Mouse (Mus musculus) frontal cortex, adult (tissue): ENCODE results near the gene Gm20716.
"Not testable (repeated sequence)": the region's sequence is repeated elsewhere in the genome, so short reads cannot be mapped to it uniquely, and the experiment has no call there.

Experiments
- ATAC-seq: cut with Nextera tagmentation; 2 replicates; pipeline ENCODE4 v1.9.2; 2017; ENCODE audit warnings: mild to moderate bottlenecking, moderate library complexity, mixed read lengths; ENCODE audit not compliant: low TSS enrichment

The Gm20716 gene

DNA sequence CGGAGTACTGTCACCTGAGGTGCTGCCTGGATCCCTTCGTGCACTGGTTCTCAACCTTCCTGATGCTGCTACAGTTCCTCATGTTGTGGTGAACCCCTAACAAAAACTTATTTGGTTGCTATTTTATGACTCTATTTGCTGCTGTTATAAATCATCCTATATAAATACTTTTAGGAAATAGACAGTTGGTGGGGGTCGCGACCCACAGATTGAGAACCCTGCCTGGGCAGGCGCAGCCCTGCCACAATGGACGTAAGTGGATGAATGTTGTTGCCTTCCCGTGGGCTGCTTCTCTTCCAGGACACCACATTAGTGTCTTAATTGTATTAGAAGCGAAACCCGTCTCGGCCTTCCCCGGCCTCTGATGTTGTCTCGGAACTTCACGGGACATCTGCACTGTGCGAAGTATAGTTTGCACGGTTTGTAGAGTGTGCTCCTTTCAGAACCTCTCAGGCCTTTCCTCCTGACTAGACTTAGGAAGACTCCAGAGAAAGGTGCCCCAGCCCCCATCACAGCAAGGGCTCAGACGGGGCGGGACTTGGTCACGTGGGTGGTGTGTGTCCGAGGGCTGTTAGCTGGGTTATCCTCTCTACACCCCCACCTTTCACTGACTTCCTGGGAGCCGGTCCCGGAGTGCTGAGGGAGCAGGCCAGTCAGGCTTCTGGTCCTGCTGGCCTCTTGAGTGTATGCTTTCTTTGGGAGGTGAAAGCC is 63.3 kb downstream of the Gm20716 start:
- ATAC-seq, result no peak

DNA sequence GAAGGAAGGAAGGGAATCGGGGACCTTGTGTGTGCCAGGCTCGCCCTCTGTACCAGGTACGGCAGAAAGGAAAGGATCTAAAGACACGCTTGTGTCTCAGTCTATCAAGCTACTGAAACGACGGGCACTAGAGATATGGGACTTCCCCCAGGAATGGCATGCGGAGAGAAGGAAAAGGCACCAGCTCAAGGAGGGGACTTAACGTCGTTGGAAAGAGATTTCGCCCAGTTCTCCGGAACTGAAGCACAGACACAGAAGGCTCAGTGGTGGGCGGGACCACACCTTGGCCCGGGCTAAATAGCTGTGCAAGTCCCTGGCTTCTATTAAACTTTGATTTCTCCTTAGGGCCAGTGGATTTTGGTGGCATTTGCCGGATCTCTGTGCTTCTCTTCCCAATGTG is 68.2 kb downstream of the Gm20716 start:
- ATAC-seq, result no peak

DNA sequence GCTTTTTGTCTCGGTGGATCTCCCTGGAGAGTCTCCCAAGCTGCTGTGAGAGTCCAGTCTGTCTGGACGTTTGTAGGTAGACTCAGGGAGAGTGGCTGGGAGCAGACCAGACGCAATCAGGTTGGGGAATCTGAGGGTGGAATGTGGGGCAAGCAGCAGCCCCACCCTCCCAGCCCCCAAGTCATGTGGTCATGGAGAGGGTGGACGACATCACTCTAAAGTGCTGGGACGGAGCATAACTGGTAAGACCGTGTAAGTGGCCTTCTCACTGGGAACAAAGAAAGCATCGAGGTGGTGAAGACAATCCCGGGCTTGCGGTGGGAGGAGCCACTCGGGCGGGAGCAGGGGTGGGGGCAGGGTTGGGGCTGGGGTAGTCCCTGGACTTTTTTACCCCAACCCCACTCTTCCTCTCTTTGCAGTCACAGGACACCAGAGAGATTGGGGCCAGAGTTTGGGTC is 68.6 kb downstream of the Gm20716 start:
- peak; percentile 50; the same call in 1 of the 2 replicates for ATAC-seq

DNA sequence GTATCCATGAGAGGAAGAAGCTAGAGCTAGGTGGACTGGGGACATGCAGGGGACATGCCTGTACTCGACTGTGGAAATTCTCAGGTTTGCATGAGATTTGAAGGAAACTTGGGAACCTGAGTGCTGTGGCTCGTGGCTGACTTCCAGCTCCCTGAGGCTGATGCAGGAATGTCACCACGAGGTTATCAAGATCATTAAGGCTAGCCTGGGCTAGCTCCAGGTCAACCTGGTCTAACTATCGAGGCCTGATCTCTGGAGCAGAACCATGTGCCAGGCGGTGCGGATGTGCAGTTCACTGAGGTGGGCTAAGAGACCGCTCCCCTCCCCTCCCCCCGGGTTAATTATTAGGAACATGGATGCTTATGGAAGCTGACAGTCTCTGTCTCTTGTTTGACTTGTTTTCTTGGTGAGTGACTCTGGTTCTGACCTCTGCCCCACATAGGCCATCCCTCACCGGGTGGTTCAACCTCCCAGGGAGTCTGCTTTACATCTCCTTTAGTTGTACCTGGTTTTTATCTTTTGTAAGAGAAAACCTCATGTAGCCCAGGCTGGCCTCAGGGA is 69.7 kb downstream of the Gm20716 start:
- ATAC-seq, result no peak

DNA sequence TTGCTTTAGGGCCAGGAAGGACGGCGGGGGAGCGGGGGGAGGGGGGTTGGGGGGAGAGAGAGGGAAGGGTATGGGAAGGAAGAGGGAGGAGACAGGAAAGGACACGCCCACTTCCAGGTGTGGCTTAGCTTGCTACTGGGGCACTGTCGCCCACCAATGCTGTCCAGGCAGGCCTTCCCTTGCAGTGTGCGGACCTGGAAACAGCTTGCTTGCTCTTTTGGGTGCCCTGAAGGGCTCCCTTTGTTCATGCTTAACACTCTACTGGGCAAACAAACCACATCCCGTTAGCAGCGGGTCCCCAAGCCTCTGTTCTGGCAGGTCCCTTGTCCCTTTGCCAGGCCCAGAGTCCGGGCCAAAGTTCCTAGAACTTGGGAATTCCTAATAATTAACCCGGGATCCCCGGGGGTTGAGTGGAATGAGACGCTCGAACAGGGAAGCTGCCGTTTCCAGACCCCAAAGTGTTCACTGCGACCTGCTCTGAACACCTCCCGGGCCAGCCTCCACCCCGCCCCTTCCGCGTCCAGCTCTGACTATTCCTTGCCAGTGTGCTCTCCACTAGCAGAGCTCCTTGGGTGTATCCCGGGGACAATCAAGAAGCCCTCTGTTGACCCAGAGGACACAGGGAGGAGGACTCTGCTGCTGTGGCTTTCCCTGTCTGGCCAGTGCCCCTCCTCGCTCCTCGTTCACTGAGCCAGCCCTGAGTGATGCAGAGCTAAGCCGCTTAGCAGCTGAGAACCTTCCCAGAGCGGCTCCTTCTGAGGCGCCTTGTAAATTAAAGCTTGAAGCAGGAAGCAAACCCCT is 71.1 kb downstream of the Gm20716 start:
- no peak for ATAC-seq

DNA sequence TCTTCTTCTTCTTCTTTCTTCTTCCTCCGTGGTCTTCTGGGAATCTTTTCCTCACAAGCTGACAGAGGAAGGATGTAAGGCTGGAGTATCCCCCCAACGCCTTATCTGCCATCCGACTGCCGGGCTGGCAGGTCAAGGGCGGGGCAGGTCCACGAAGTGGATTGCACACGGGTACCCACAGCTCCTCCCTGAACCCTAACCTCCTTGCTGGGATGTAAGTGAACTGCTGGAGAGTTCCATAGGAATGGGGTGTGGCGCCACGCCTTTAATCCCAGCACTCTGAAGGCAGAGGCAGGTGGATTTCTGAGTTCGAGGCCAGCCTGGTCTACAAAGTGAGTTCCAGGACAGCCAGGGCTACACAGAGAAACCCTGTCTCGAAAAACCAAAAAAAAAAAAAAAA is 72.2 kb downstream of the Gm20716 start:
- ATAC-seq, result not testable (repeated sequence)

DNA sequence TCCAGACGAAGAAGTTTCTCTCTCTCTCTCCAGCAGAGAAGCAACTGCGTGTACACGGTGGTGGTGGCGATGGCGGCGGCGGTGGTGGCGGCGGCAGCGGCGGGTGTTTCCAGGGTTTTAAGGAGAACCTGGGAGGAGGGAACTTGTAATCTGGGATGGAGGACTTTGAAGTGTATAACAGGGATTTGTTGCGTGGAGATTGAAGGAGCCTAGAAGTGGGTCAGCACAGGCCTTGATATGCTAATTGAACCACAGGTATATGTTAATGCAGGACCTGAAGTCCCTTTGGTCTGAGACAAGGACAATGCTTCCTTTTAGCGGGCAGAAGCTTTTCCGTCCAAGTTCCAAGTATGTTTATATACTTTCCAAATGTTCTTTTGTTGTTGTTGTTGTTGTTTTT is 73.8 kb downstream of the Gm20716 start:
- no peak for ATAC-seq

DNA sequence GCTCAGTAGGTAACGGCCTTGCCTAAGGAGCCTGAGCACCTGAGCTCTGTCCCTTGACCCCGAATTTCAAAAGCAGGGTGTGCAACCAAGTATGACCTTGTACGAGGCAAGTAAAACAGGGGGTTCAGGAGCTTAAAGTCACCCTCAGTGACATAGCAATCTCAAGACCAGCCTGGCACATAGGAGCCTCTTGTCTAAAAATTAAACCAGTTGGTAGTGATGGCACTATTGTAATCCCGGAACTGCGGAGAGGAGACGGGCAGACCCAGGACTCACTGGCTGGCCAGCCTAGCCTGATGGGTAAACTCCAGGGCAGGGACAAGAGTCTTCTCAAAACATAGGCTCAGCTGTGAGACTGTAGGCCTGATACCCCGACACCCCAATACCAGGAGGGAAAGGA is 74.5 kb downstream of the Gm20716 start:
- ATAC-seq, result no peak

DNA sequence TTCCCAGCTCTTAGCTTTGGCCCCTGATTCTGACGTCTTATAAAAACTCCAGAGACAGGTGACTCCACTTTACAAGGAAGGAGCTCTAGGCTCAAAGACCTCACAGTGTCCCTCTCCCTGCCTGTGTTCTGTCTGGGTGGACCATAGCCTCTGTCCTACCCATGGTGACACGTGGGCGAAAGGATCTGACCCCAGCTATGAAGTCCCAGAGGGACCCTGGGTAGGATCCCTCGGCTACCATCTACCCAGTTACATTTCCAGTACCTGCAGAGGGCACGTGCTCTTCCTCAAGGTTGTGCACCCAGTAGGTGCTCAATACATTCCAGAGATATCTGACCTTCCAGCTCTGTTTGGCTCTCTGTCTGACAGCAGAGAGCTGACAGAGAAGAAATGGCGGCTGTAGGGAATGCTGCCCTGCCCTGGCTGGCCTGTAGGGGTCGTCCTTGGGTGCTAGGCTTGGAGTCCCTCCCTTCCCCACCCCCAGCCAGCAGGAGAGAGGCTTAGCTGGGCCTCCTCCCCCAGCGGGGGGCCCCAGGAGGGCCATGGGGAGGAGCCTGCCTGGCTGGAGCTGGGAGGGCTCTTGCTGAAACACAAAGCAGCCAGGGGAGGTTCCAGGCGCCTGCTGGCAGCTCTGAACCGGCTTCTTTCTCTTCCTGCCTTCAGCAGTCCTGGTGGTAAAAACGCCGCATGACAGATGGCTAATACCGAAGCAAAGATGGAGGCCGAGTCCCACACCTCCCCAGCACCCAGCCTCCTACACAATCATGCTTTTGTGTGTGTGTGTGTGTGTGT is 75.9 kb downstream of the Gm20716 start:
- ATAC-seq, result peak; percentile 70; the same call in 1 of the 2 replicates

DNA sequence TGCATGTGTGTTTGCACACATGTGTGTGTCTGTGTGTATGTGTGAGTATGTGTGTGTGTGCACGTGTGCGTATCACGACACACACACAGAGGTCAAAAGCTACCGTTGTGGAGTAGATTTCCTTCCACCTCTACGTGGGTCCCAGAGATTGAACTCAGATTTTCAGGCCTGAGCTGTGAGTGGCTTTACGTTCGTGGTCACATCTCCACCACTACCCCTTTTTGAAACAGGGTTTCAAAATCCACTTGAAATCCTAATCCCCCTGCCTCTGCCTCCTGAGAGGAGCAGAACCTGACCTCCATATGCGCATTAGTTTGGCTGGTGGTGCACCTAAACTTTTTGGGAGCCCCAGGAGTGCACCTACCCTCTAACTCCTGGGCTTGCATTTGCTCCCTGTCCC is 80.9 kb downstream of the Gm20716 start:
- ATAC-seq, result no peak

DNA sequence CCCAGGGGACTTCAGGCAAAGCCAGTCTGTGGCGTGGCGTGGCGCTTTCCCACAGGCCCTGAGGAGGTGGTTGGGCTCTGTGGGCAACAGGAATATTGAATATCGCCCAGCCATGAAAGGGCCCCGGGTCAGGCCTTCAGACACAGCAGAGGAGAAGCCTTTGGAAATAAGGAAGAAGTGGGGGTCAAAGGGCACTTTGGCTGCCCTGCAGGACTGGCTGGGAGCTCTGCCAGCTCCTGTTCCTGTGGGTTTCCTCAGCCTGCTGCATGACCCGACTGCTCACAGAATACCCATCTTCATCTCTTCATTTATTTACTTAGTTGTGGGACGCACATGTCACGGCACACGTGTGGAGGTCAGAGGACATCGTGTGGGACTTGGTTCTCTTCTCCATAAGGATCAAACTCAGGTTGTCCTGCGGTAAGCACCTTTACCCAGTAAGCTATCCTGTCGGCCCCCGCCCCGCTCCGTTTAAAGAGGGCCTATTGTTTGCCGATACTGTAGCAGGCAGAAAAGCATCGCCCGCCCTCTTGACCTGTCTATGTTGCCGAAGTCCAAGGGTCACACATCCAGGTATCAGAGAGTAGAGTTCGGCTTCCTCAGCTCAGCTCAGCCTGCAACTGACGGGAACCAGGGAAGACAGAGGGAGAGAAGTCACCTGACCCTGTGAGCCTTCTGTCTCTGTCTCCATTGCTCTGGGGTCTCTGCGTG is 82.3 kb downstream of the Gm20716 start:
- ATAC-seq, result no peak

DNA sequence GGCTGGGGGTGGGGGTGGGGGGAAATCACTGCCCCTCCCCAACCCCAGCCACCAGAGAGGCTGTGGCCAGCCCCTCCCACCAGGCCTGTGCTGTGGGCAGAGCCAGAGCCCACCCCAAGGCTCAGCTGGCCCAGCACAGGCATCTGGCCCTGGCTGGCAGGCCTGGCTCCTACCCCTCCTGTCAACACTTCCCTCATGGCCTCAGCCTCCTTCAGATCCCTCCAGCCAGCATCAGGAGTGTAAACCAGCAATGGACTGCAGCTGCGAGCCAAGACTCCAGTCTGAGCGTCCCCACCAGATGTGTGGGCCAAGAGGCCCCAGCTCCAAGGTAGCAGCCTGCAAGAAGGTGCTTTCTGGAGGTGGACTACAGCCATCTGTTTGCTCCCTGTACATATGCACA is 84.7 kb downstream of the Gm20716 start:
- no peak for ATAC-seq

DNA sequence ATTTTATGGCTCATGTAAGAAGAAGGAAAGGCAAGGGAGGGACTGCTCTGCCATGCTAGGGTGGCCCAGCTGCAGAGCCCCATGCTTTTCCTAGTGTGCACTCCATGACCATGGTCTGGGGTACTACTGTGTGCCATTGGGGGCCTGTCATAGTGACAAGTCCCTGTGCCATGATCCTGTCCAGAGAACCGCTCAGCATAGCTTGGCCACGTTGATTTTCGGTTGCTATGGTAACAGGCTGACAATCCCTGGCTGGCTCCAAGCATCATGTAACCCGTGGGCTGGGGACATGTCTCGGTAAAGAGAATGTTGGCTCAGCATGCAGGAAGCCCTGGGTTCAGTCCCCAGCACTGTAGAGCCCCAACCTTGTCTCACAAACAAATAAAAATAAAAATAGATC is 86.4 kb downstream of the Gm20716 start:
- ATAC-seq, result no peak

DNA sequence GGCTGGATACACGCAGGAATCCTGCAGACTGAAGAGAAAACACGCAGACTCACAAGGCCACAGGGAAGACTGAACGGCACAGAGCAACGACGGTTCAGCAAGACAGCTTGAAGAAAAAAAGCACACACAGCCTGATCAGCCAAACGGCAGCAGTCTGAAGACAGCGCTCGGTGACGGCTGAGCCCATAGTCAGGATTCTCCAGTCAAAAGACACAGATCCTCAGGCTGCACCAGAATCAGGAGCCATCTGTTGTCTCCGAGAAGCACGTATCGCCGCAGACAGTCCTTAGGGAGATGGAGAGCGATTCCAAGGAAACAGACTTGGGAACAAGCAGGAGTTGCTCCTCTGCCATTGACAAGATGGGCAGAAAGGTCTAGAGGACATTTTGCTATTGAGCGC is 93.0 kb downstream of the Gm20716 start:
- ATAC-seq, result peak; percentile 89
